Mouse (Mus musculus): Measurements from ENCODE around the gene Smoc1. TPM values are rescaled to one million over a fixed set of nuclear protein-coding genes. Genes with fewer than 3 reads are reported as not detected.

Smoc1 gene
- polyA plus RNA-seq, 1 experiment, result 2.9 TPM

- H3K4me3 ChIP-seq (ENCODE audit: insufficient read depth, low read depth, low read length), result no peak overlapping the region
- no peaks in the 10 kb centered on the region for H3K27me3 ChIP-seq (replicated peaks; ENCODE audit: control insufficient read depth, insufficient read depth, low read length)
- H3K27ac ChIP-seq (ENCODE audit: insufficient read depth, low read depth, low read length), result no peak overlapping the region
- H3K4me1 ChIP-seq (ENCODE audit: control insufficient read depth, insufficient read depth, low read length), result no peaks in the 10 kb centered on the region
- DNase-seq, result no peak
- no peaks in the 10 kb centered on the region for H3K36me3 ChIP-seq (ENCODE audit: control insufficient read depth, insufficient read depth, low read length)
- WGBS, result 77% methylated on average over 8 of the region's 8 CpGs
- TF ChIP-seq CTCF (conservative IDR thresholded peaks at IDR 0.05; ENCODE audit: insufficient read depth, insufficient read length, low read depth, low read length) (no peak; the same call in 1 of the 2 replicates), POLR2A (IDR thresholded peaks at IDR 0.05; ENCODE audit: low read depth, low read length) (no peak)
These were observed 34.0 kb upstream of the Smoc1 start for GRCm38 (mm10) chr12:80992540-80993122.

GRCm38 (mm10) chr12:80993773-80994172 is 32.8 kb upstream of the Smoc1 start:
- no peaks in the 10 kb centered on the region for H3K27me3 ChIP-seq (replicated peaks; ENCODE audit: control insufficient read depth, insufficient read depth, low read length)
- H3K4me1 ChIP-seq (ENCODE audit: control insufficient read depth, insufficient read depth, low read length), result no peaks in the 10 kb centered on the region
- H3K36me3 ChIP-seq (ENCODE audit: control insufficient read depth, insufficient read depth, low read length), result no peaks in the 10 kb centered on the region
- no peak for DNase-seq
- no peak overlapping the region for H3K27ac ChIP-seq (ENCODE audit: insufficient read depth, low read depth, low read length)
- 86% methylated on average over 1 of the region's 1 CpGs for WGBS
- no peak for TF ChIP-seq CTCF (conservative IDR thresholded peaks at IDR 0.05; ENCODE audit: insufficient read depth, insufficient read length, low read depth, low read length)
- TF ChIP-seq POLR2A (IDR thresholded peaks at IDR 0.05; ENCODE audit: low read depth, low read length), result no peak
- H3K4me3 ChIP-seq (ENCODE audit: insufficient read depth, low read depth, low read length), result no peak overlapping the region

GRCm38 (mm10) chr12:80995326-80995725 is 31.3 kb upstream of the Smoc1 start:
- H3K4me3 ChIP-seq (ENCODE audit: insufficient read depth, low read depth, low read length), result no peak overlapping the region
- no peaks in the 10 kb centered on the region for H3K4me1 ChIP-seq (ENCODE audit: control insufficient read depth, insufficient read depth, low read length)
- no peaks in the 10 kb centered on the region for H3K27me3 ChIP-seq (replicated peaks; ENCODE audit: control insufficient read depth, insufficient read depth, low read length)
- no peak overlapping the region for H3K27ac ChIP-seq (ENCODE audit: insufficient read depth, low read depth, low read length)
- no peak for TF ChIP-seq POLR2A (IDR thresholded peaks at IDR 0.05; ENCODE audit: low read depth, low read length)
- no peak for TF ChIP-seq CTCF (conservative IDR thresholded peaks at IDR 0.05; ENCODE audit: insufficient read depth, insufficient read length, low read depth, low read length)
- no peak for DNase-seq
- WGBS, result 88% methylated on average over 4 of the region's 4 CpGs
- H3K36me3 ChIP-seq (ENCODE audit: control insufficient read depth, insufficient read depth, low read length), result no peaks in the 10 kb centered on the region

GRCm38 (mm10) chr12:80997652-80998051 is 29.0 kb upstream of the Smoc1 start:
- H3K4me1 ChIP-seq (ENCODE audit: control insufficient read depth, insufficient read depth, low read length), result no peaks in the 10 kb centered on the region
- no peak for DNase-seq
- no peak overlapping the region for H3K27ac ChIP-seq (ENCODE audit: insufficient read depth, low read depth, low read length)
- H3K36me3 ChIP-seq (ENCODE audit: control insufficient read depth, insufficient read depth, low read length), result no peaks in the 10 kb centered on the region
- TF ChIP-seq CTCF (conservative IDR thresholded peaks at IDR 0.05; ENCODE audit: insufficient read depth, insufficient read length, low read depth, low read length), result no peak
- TF ChIP-seq POLR2A (IDR thresholded peaks at IDR 0.05; ENCODE audit: low read depth, low read length), result no peak
- no peaks in the 10 kb centered on the region for H3K27me3 ChIP-seq (replicated peaks; ENCODE audit: control insufficient read depth, insufficient read depth, low read length)
- WGBS, result 41% methylated on average over 4 of the region's 4 CpGs
- H3K4me3 ChIP-seq (ENCODE audit: insufficient read depth, low read depth, low read length), result no peak overlapping the region

GRCm38 (mm10) chr12:80998528-80999221 is 27.9 kb upstream of the Smoc1 start:
- no peaks in the 10 kb centered on the region; the same call in 1 of the 2 replicates for H3K27me3 ChIP-seq (replicated peaks; ENCODE audit: control insufficient read depth, insufficient read depth, low read length)
- H3K36me3 ChIP-seq (ENCODE audit: control insufficient read depth, insufficient read depth, low read length), result no peaks in the 10 kb centered on the region
- WGBS, result 3% methylated on average over 33 of the region's 33 CpGs
- TF ChIP-seq POLR2A (IDR thresholded peaks at IDR 0.05; ENCODE audit: low read depth, low read length), result no peak
- TF ChIP-seq CTCF (conservative IDR thresholded peaks at IDR 0.05; ENCODE audit: insufficient read depth, insufficient read length, low read depth, low read length), result no peak
- H3K4me1 ChIP-seq (ENCODE audit: control insufficient read depth, insufficient read depth, low read length), result no peaks in the 10 kb centered on the region
- H3K27ac ChIP-seq (ENCODE audit: insufficient read depth, low read depth, low read length), result no peak overlapping the region
- DNase-seq, result no peak
- H3K4me3 ChIP-seq (ENCODE audit: insufficient read depth, low read depth, low read length), result no peak overlapping the region

GRCm38 (mm10) chr12:81000924-81001323 is 25.7 kb upstream of the Smoc1 start:
- Histone ChIP-seq H3K4me1 (ENCODE audit: control insufficient read depth, insufficient read depth, low read length) (no peaks in the 10 kb centered on the region), H3K27me3 (replicated peaks; ENCODE audit: control insufficient read depth, insufficient read depth, low read length) (no peaks in the 10 kb centered on the region; the same call in 1 of the 2 replicates), H3K27ac (ENCODE audit: insufficient read depth, low read depth, low read length) (no peak overlapping the region), H3K4me3 (ENCODE audit: insufficient read depth, low read depth, low read length) (no peak overlapping the region), H3K36me3 (ENCODE audit: control insufficient read depth, insufficient read depth, low read length) (no peaks in the 10 kb centered on the region)
- no peak for TF ChIP-seq POLR2A (IDR thresholded peaks at IDR 0.05; ENCODE audit: low read depth, low read length)
- TF ChIP-seq CTCF (conservative IDR thresholded peaks at IDR 0.05; ENCODE audit: insufficient read depth, insufficient read length, low read depth, low read length), result no peak
- 73% methylated on average over 4 of the region's 4 CpGs for WGBS
- no peak for DNase-seq

GRCm38 (mm10) chr12:81002841-81003635 is 23.6 kb upstream of the Smoc1 start:
- 17% methylated on average over 13 of the region's 13 CpGs for WGBS
- no peak for DNase-seq
- no peak for TF ChIP-seq CTCF (conservative IDR thresholded peaks at IDR 0.05; ENCODE audit: insufficient read depth, insufficient read length, low read depth, low read length)
- no peak for TF ChIP-seq POLR2A (IDR thresholded peaks at IDR 0.05; ENCODE audit: low read depth, low read length)
- Histone ChIP-seq H3K27ac (ENCODE audit: insufficient read depth, low read depth, low read length) (no peak overlapping the region), H3K27me3 (replicated peaks; ENCODE audit: control insufficient read depth, insufficient read depth, low read length) (no peaks in the 10 kb centered on the region; the same call in 1 of the 2 replicates), H3K4me1 (ENCODE audit: control insufficient read depth, insufficient read depth, low read length) (no peaks in the 10 kb centered on the region), H3K4me3 (ENCODE audit: insufficient read depth, low read depth, low read length) (no peak overlapping the region), H3K36me3 (ENCODE audit: control insufficient read depth, insufficient read depth, low read length) (no peaks in the 10 kb centered on the region)
